Mouse (Mus musculus): ENCODE results near the gene Fmo5.
A peak's percentile ranks its signal among the peaks of the same experiment; 100 is the strongest.

The Fmo5 gene

DNA sequence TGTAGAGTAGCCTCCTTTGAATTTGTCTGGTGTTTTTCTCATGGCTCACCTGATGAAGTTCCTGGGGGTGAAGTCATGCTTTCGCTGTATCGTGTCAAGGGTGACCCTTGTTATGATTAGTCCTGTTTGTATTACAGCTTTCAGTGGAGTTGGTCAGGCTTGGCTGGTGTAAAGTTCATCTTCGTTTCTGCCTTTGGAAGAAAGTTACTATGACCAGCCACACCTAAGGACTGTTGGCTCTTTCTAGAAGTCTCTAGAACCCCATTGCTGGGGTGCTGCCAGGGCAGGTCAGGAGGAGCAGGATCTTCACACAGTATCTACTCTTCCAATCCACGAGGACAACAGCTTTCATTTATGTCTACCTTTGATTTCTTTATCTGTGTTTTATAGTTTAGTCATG, 4.9 kb downstream of the Fmo5 start:
- no peak for DNase-seq

DNA sequence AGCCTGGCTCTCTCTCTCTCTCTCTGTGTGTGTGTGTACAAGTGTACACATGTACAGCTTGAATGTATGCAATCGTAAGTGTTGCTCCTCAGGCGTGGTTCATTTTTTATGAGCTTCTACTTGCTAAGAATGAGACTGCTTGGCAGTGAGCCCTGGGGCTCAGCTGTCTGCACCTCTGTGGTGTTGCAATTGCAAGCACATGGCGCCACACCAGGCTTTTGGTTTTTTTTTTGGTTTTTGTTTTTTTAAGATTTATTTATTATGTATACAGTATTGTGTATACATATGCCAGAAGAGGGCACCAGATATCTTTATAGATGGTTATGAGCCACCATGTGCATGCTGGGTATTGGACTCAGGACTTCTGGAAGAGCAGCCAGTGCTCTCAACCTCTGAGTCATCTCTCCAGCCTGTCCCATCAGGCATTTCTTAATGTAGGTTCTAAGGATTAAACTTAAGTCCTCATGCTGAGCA, 5.7 kb downstream of the Fmo5 start:
- DNase-seq, result no peak

DNA sequence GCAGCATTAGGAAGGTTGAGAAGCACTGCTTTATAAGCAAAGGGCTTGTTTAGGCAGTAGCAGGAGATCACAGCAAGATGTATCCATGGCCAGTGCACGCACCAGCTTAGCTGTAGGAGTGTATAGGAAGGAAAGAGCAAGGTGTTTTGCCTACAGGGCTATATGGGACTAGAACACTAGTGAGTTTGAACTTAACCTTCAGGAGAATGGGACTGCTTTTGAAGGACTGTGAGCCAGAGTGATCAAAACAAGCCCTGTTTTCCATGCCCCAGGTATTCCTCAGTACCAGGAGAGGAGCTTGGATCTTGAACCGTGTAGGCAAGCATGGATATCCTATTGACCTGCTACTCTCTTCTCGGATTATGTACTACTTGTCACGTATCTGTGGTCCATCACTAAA, 12.8 kb downstream of the Fmo5 start:
- no peak for DNase-seq

DNA sequence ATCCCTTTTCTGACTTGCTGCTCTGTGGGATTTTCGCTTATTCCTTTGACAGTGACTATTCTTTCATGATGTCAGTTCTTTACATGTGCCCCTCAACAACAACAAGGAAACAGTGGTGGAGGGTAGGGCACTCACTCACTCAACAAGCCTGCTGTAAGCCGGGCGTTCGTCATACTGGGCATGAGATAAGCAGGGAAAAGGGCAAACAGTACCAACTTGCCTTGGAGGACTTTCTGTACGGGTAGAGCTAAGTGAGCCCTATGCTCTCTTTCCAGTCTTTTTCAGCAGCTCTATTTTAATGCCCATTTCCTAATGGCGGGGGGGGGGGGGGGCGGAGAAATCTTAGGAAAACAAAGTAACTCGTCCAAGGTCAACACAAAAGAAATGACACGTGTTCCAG, 13.4 kb downstream of the Fmo5 start:
- DNase-seq, result no peak

DNA sequence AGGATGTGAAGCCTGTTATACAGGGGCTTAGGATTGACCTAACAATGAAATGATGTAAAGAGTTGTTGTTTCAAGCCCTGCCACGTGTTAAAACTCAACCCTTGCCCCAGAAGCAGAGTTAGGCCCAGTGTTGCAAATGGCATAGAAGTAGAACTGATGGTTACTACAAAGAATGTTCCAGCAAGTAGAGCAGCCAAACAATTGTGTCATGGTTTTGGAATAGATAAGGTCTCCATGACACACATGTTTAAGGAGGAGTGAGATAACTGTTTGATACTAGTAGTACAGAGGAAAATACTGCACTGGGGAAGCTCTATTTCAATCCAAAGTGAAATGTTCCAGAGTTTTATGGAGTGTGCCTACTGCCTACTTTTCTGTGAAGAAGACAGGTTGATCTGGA, 19.9 kb downstream of the Fmo5 start:
- DNase-seq, result no peak

DNA sequence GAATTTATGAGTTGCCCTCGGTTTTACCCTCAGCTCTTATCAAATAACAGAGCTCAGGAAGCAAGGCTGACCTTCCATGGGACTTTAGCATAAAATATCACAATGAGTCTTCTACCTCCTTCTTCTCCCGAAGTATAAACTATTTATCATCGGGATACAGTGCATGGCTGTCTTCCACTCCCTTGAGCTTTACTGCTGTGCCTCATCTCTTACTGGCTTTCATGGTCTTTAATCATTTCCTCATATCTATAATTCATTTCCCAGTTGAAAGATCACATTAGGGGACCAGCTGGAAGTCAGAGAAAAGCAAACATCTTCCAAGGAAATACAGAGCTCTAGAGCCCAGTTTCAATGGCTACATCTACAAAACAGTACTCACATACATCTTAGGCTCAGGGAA, 20.4 kb downstream of the Fmo5 start:
- DNase-seq, result no peak

DNA sequence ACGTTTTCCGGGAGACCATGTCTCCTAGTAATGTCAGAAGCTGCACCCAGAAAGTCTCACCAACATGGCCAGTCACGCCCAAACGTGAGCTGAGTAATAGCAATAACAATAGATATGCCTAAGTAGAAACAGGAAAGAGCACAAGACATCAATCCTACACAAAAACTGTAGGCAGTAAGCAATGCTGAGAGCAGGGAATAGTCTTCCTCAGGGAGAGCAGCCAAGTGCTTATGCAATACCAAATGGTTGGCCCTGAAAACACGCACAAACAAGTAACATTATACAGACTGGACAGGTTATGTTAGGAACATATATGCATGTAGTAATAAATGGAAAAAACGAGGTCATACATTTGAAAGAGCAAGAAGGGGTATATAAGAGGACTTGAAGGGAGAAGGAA, 20.9 kb downstream of the Fmo5 start:
- DNase-seq, result no peak

DNA sequence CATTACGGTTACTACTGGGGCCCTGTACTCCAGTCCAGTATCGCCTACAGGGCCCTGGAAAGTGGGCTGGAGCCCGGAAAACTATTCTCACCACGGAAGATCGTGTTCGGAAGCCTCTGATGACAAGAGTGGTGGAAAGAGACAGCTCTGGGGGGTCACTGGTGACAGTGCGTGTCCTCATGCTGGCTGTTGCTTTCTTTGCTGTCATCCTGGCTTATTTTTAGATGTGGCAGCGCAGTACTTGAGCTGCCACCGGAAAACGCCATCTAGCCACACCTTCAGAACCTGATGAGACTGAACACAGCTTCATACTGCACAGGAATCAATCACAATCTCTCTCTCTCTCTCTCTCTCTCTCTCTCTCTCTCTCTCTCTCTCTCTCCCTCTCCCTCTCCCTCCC, 23.0 kb downstream of the Fmo5 start:
- DNase-seq, result no peak

DNA sequence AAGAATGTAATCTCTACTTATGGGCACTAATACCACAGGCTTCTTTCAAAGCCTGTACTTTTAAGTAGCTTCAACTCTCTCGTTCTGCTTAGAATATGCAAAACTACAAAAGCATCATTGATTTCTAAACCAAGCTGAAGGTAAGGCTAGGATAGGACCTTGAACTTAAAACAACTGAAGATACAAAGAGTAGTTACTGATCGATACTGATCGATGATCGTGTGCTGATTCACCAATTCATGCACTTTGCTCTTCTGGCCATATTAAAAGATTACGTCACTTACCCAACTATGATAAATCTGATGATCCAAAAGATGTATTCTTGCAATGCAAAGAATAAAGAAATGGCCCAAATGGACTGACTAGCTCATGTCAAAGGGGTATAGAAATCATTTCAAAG, 25.2 kb downstream of the Fmo5 start:
- DNase-seq, result no peak

DNA sequence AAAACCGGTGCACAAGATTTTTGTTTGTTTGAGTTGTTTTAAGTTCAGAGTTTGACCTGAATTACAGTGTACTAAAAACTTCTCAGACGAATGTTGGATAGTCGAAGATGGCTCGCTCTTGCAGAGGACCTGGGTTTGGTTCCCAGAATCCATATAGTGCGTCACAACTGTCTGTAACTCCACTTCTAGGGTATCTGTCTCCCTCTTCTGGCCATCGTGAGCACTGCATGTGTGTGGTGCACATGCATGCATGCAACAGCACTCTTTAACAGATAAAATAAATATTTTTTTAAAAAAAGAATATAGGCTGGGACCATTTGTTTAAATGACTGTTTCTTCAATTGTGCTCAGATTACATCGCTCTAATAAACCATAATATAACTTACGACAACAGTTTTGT, 26.3 kb downstream of the Fmo5 start:
- no peak for DNase-seq

DNA sequence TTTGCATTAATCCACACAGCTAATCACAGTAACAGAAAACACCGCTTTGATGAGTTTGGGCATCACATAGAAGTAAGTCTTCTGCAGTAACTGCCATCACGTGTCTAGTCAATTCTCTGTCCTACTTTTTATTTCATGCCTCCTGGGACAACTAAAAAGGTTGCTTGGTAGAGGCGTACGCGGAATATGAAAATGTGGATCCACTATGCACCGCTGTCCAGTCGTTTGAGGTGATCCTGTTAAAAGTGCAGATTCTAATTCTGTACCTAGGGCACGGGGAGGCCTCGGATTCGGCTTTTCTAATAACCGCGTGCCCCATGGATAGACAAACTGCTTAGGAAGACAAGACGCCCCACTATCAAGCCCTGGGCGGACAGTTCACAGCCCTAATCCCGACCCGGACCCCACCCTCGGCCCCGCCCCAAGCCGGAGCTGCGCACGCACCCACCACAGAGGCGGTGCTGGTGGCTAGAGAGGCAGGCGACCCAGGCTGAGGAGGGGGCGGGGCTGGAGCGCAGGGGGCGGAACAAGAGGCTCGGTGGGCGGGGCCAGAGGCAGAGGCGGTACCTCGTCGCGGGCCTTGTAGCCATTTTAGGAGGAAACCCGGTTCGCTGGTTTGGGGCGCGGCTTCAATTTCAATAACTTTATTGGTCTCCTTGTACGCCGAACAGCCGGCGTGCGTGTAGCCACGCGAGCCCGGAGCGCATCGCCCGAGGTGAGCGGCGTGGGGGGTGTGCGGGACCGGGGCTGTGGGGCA, 29.2 kb downstream of the Fmo5 start, which contains the start of gene Prkab2:
TSS of gene Prkab2 (plus strand) at position 539 of the 757 bp plus-strand sequence.
- peak; percentile 99 for DNase-seq

DNA sequence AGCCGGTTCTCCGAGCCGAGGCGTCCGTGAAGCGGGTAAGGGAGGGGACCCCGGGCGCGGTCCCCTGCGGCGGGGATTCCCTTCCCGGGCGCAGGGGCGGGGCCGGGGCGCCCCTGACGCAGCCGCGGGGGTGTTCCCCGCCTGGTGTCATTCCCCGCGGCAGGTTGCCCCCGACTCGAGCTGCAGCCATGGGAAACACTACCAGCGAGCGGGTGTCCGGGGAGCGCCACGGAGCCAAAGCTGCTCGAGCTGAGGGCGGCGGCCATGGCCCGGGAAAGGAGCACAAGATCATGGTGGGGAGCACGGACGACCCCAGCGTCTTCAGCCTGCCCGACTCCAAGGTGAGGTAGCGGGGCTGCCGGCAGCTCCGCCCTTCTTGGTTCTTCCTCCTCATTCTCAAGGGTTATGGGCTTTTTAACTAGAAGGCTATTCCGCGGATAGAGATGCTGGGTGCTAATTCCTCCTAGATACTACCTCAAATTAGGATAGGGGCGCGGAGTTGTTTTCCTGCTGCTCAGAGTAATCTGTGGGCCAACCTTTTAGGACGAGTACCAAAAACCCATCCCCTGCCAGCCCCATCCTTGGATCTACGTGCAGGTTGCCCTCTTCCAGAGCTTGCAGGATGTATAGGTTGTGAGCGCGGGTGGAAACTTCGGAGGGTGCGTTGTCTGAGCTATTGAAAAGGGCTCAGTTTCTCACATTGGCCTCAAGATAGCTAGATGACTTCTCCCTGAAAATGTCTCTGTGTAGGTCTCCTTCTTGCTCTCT, 30.0 kb downstream of the Fmo5 start:
- no peak for DNase-seq

DNA sequence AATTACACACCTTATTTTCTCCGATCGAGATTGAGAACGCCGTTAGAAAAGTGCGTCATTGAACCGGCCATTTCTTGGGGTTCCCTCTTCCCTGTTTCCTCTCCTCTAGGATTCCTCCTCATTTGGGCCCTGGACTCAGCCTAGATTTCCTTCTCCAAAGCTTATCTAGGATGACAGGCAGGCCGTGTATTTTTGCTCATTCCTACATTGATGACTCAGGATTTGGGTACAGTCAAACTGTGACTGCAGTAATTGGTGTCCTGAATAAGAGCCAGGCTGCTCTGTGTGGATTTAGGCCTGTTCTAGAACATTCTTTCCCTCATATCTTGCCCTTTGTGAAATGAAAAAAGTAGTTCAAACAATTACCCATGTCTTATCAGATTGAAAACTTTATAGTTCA, 31.1 kb downstream of the Fmo5 start:
- no peak for DNase-seq

DNA sequence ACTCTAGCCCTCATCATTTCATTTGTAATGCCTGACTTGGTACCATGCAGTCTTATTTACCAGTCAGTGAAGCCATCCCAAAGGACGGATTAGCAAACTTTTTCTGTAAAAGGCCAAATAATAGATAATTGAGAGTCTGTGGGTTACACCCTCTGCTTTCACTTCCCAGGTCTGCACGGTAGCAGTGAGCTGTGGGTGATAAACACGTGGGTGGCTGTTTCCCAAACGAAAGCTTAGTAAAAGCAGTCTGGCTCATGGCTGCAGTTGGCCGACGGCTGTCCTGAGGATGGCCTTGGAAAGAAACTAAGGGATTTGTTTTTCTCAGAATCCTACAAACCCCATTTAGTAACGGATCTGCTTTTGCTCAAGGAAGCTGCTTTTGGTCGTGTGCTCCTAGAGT, 32.6 kb downstream of the Fmo5 start:
- DNase-seq, result no peak

DNA sequence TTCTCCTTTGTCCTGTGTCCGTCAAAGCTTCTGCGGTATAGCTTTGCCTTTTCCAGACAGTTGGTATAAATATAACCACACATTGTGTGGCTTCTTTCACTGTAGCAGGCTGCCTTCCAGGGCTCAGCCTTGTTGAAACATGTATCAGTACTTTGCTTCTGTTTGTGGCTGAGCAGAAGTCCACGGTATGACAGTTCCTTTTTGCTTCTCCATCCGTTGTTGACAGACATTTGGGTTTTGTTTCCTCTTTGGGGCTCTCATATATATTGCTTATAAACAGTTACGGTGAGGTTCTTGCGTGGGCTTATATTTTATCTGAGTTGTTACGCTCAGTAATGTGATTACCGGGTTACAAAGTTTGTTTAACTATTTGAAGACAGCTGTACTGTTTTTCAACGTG, 36.9 kb downstream of the Fmo5 start:
- DNase-seq, result no peak

DNA sequence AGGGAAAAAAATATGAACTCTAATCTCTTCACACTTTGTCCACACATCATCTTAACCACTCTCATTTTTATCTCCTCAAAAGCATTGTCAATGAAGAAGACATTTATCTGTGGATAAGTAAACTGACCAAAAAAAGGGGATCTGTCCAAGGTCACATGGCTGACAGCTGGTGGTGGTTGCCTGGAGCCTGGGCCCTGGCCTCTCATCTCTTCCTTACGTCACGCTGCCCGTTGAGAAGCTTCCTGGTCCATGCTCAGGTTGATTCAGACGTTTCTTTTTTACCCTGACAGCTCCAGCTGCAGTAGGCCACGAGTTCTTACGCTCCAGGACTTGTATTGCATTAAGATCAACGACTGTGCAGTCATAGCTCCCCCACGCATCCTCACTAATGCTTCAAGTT, 37.5 kb downstream of the Fmo5 start:
- no peak for DNase-seq

DNA sequence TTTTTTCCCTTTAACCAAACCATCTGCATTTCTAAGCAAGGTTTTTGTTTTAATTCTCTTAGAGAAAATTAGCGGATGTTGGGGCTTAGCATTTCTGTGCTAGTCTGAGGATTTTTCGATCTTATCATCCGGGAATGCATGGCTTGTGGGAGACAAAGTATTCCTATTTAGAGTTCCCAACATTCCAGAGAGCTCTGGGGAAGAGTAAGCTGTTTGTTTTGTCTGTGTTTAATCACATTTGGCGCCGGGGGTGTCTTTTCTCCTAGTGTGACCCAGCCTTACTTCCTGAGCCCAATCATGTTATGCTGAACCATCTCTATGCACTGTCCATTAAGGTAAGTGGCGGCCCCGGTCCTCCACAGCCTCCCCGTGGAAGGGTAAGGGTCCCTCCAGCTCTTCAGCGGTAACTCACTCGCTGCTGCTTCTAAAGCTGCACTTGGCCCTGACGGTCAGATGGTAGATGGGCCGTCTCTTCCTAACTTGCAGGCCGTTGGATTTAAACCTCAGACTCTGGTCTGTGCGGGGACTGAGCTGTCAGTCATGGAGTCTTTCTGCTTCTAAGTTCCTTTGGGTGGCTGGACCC, 38.6 kb downstream of the Fmo5 start:
- DNase-seq, result no peak

DNA sequence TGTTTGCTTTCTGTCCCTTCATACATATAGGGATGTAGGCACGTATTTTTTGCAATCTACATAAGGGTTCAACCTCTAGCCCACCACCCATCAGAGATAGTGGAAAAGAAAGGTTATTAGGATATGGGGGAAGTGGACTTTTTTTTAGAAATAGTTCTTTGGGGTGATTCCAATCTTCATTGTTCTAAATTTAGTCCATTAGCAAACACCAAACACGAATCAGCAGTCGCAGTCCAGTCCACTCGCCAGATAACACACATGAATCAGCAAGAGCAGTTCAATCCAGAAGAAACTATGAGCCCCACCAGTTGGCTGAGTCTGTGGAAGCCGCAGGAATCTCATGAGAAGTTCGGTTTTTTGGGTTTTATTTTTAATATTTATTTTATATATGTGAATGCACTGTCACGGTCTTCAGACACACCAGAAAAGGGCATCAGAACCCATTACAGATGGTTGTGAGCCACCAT, 46.1 kb downstream of the Fmo5 start, which contains the start of gene Gm17651:
TSS of gene Gm17651 (minus strand) at position 51 of the 467 bp plus-strand sequence.
- no peak for DNase-seq

DNA sequence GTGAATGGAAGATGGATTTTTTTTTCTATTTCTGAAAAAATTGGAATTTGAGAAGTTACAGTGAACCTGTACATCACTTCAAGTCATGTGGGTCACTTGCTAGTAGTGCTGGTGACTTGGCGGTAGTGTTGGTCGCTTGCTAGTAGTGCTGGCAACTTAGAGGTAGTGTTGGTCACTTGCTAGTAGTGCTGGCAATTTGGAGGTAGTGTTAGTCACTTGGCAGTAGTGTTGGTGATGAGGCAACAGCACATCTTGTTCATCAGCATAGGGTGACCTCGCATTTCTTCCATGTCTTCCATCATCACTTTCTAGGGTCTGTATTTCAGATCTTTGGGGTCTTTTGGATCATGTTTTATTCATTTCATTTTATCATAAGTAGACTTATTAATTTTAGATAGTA, 47.5 kb downstream of the Fmo5 start:
- DNase-seq, result no peak

DNA sequence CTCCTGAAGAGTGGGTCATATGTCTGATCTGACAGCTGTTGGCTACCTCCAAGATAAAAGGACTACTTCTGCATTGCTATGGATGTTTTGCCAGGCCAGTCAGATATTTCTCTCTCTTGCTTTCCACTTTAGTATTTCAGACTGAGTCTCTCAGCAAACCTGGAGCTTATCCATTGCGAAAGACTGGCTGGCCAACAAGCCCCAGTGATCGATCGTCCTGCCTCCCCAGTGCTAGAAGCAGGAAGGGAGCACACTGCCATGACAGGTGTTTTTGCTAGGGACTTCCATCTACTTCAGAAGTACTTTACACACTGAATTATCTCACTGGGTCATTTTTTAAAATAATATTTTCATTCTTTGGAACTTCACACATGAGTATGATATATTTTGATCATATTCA, 49.8 kb downstream of the Fmo5 start:
- DNase-seq, result no peak

DNA sequence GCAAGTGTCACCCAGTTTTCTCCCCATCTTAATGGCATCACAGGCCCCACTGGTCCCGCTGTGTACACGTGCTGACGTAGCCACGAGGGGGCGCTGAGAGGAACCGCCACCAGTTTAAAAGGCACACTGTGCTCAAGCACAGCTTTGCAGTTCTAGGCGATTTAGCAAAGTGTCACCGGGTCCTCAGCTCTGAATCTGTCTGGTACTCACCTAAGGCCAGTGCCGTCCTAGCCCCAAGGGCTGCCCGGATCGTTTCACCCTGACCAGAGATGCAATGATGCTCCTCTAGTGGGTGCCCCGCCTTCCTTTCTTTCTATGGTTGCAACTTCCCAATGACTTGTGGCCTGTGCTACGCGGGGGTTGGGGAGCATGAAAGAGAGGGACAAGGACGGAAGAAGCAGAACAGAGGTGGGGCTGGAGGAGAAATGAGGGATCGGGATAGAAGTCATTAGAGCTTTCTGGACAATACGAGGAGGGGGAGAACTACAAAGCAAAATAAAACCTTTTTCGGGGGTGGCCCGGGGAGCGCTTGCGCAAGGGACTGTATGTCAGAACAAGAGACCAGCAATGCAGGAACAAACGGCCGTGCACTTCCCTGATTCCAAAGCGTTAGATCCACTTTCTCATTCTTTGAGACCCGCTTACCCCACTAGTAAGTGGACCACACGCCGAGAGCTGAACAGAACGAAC, 52.2 kb downstream of the Fmo5 start:
- DNase-seq, result peak; percentile 61

DNA sequence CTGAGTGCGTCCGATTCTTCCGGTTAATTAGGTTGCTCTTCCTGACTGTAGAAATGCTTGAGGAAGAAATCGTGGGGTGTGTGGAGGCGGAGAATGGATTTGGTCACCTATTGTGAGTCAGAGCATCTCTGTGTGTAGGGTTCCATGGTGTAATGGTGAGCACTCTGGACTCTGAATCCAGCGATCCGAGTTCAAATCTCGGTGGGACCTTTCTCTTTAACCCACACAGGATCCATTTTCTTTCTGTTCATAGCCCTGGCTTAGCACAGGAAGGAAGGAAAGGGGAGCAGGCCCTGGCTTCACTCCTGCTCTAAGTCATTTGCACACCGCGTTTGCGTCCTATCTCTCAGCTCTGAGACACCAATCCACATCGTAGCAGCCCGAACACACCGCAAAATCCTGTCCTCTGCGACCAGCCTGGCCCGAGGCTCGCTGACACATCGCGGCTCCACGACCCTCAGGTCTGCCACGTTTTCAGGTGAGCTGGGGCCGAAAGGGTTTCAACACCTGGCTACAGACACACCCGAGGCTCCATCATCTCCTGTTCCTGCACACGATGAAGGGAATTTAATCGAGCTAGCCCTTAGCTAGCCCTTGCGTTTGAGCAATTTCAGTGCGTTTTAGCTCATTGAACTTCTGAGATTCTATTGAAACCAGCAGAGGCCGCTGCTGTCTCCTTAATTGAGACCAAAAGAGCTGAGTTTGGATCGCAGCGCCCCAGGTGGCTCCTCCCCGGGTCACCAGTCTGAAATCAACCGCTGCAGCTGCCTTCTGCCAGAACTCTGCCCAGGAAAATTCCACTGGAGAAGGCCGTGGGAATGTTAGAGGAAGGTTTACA, 52.9 kb downstream of the Fmo5 start:
- DNase-seq, result peak; percentile 75
